Mouse (Mus musculus) frontal cortex, adult (tissue): Measurements from ENCODE around the gene Cyb5b.
"Not testable (repeated sequence)": the region's sequence is repeated elsewhere in the genome, so short reads cannot be mapped to it uniquely, and the experiment has no call there.

Experiments used
- ATAC-seq: cut with Nextera tagmentation; 2 replicates; pipeline ENCODE4 v1.9.2; 2017; ENCODE audit warnings: mild to moderate bottlenecking, moderate library complexity, mixed read lengths; ENCODE audit not compliant: low TSS enrichment

Gene Cyb5b

GRCm38 (mm10) chr8:107172969-107173645 lies 22.7 kb downstream of the Cyb5b start:
- ATAC-seq, result no peak

GRCm38 (mm10) chr8:107181122-107181521 lies 30.7 kb downstream of the Cyb5b start:
- no peak for ATAC-seq

GRCm38 (mm10) chr8:107184996-107185395 lies 34.6 kb downstream of the Cyb5b start:
- ATAC-seq, result no peak

- ATAC-seq, result no peak
These were observed 36.4 kb downstream of the Cyb5b start for GRCm38 (mm10) chr8:107186659-107187390.

- ATAC-seq, result no peak
These were observed 37.2 kb downstream of the Cyb5b start for GRCm38 (mm10) chr8:107187631-107188030.

- ATAC-seq, result no peak
These were observed 42.2 kb downstream of the Cyb5b start for GRCm38 (mm10) chr8:107192631-107193030.

- no peak for ATAC-seq
These were observed 42.9 kb downstream of the Cyb5b start for GRCm38 (mm10) chr8:107193331-107193730.

- ATAC-seq, result no peak
These were observed 44.5 kb downstream of the Cyb5b start for GRCm38 (mm10) chr8:107194786-107195451.

- no peak for ATAC-seq
These were observed 47.7 kb downstream of the Cyb5b start for GRCm38 (mm10) chr8:107197901-107198826.

GRCm38 (mm10) chr8:107205164-107205563 lies 54.7 kb downstream of the Cyb5b start:
- ATAC-seq, result no peak

- peak; percentile 87 for ATAC-seq
These were observed 55.5 kb downstream of the Cyb5b start for GRCm38 (mm10) chr8:107205701-107206561.

- ATAC-seq, result no peak
These were observed 56.5 kb downstream of the Cyb5b start for GRCm38 (mm10) chr8:107206782-107207525.

- no peak for ATAC-seq
These were observed 58.7 kb downstream of the Cyb5b start for GRCm38 (mm10) chr8:107209185-107209584.

GRCm38 (mm10) chr8:107212006-107212405 lies 61.6 kb downstream of the Cyb5b start:
- peak; percentile 79 for ATAC-seq

GRCm38 (mm10) chr8:107217230-107217629 lies 66.8 kb downstream of the Cyb5b start:
- not testable (repeated sequence) for ATAC-seq

GRCm38 (mm10) chr8:107218091-107218490 lies 67.7 kb downstream of the Cyb5b start:
- ATAC-seq, result no peak

- ATAC-seq, result no peak
These were observed 68.6 kb downstream of the Cyb5b start for GRCm38 (mm10) chr8:107219078-107219477.

GRCm38 (mm10) chr8:107221924-107222851 lies 71.7 kb downstream of the Cyb5b start:
- ATAC-seq, result no peak

- no peak for ATAC-seq
These were observed 75.7 kb downstream of the Cyb5b start for GRCm38 (mm10) chr8:107226183-107226582.
